Mouse (Mus musculus) small intestine, adult 2 months (tissue): ENCODE results near the gene Mllt6.

Experiments used
- CTCF ChIP-seq: fragments of 200-500 bp; IDR thresholded peaks from 2 replicates; pipeline ENCODE4 v1.5.1; 2012; ENCODE audit warnings: low read depth, mild to moderate bottlenecking, control low read depth, inconsistent platforms, low read length, moderate library complexity, mixed read lengths; ENCODE audit not compliant: insufficient replicate concordance, insufficient read length; ENCODE audit errors: extremely low read depth
- POLR2A ChIP-seq: fragments of 200-500 bp; IDR thresholded peaks from 2 replicates; pipeline ENCODE4 v1.6.1; 2012; ENCODE audit warnings: low read depth, mild to moderate bottlenecking, control low read depth, inconsistent platforms, low read length, moderate library complexity

GRCm38 (mm10) chr11:97619391-97619795 is 43.8 kb upstream of the Mllt6 start:
- TF ChIP-seq POLR2A, result no peak
- no peak for TF ChIP-seq CTCF
